Mouse (Mus musculus) heart, adult 18-20 months (tissue): Measurements from ENCODE around the gene Smc6. TPM values are rescaled to one million over a fixed set of nuclear protein-coding genes. Genes with fewer than 3 reads are reported as not detected.

Experiments
- DNase-seq, 2 experiments: peaks; one replicate each; pipeline ENCODE4 v3.0.0; 2021 to 2022; ENCODE audit warnings: mixed read lengths in 1 of 2
- long read RNA-seq, 2 experiments: library from polyadenylated mRNA; stranded (forward); transcript quantifications; one replicate each; pipeline ENCODE4 v2.0.0; 2021
- total RNA-seq, 2 experiments: library from RNA; stranded (reverse); gene quantifications; 2 replicates each; pipeline ENCODE4 v1.2.3; 2021

Smc6 gene
- total RNA-seq = 10 to 100 TPM; 39.0 to 50.7 TPM
- long read RNA-seq, experiment 1, full-length matches to known transcripts = 27 of 43 reads
- long read RNA-seq, experiment 1, partial matches to known transcripts = 3 of 43 reads
- long read RNA-seq, experiment 1, other reads (novel, unspliced or antisense) = 13 of 43 reads
- long read RNA-seq, experiment 2, full-length matches to known transcripts = 13 of 22 reads
- long read RNA-seq, experiment 2, partial matches to known transcripts = 3 of 22 reads
- long read RNA-seq, experiment 2, other reads (novel, unspliced or antisense) = 6 of 22 reads

DNA sequence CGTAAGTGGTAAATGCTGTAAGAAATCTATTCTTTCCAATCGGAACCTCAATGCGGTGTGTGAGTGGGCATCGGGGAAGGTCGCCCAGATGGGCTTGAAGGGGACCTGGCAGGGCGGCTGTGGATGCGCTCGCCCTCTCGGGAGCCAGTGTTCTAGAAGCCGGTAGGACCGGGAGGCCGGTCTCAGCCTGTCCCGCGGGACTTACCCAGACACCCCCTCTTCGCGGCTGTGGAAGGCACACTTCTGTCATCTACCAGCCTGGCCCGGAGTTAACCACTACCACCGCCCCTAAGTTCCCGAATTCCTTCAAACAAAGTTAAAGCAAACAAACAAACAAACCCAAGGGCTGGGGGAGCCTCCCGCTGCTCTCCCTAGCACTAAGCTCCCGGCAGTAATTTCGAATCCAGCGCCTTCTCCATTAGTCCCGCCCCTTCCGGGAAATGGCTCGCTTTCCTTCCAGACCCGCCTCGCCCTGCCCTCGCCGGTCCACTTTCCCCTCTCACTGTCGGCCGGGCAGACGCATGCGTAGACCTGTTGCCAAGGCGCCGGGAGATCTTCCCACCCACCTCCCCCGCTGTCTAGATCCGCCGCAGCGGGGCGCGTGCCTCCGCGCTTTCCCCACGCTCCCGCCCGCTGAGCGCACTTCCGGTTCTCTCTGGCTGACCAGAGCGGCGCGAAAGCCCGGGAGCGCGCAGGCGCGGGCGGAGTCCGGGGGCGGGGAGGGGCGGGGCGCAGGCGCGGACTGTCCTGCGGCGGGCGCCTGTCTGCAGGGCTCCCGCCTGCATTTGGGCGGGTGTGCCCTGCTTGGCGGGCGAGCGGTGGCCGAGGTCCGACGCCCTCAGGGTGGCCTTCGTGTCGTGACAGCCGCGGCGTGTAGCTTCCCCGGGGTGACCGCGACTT lies at the start of gene Smc6, which contains the start of gene Gen1:
TSS of gene Smc6 (plus strand) at position 505 of the 900 bp plus-strand sequence.
TSS of gene Gen1 (minus strand) at position 420 of the 900 bp plus-strand sequence.
- DNase-seq = peak; percentile 98 to 99

DNA sequence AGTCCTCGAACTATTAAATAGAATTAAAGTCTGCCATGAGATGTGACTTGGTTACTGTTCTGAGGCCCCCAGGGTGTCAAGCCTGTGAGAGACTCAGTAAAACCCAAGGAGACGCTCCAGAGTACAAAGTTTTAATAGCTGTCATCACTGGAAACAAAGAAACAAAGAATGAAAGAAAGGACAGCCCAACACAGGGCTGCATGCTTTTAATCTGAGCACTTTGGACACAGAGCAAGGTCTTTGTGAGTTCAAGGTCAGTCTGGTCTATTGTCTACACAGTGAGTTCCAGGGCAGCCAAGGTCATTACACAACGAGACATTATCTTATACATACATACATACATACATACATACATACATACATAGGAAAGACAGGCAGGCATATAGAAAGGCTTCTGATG lies 49.2 kb upstream of the Smc6 start:
- no peak for DNase-seq

DNA sequence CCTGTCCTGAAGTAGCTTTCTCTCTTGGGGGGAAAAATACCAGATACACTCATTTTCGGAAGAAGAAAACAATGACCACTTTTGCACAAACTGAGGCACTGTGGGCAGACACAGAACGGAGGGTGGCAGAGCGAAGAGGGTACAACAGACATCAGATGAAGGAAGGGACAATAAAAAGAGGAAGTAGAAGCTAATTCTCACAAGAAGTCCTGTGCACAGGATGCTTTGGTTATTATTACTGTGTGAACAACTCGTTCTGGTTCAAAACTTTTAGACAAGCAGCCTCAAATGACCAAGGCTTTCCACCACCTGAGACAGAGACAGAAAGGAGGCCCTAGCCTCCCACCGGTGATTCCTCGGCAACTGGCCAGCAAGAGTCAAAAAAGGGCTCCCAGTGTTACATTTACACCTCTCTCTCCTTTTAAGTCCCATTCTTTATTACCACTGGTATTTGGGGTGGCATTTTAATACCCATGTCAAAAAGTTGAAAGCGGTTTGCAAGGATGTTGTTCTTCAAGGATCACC lies 47.9 kb upstream of the Smc6 start:
- DNase-seq = peak in 1 of 2 experiments; percentile 6

DNA sequence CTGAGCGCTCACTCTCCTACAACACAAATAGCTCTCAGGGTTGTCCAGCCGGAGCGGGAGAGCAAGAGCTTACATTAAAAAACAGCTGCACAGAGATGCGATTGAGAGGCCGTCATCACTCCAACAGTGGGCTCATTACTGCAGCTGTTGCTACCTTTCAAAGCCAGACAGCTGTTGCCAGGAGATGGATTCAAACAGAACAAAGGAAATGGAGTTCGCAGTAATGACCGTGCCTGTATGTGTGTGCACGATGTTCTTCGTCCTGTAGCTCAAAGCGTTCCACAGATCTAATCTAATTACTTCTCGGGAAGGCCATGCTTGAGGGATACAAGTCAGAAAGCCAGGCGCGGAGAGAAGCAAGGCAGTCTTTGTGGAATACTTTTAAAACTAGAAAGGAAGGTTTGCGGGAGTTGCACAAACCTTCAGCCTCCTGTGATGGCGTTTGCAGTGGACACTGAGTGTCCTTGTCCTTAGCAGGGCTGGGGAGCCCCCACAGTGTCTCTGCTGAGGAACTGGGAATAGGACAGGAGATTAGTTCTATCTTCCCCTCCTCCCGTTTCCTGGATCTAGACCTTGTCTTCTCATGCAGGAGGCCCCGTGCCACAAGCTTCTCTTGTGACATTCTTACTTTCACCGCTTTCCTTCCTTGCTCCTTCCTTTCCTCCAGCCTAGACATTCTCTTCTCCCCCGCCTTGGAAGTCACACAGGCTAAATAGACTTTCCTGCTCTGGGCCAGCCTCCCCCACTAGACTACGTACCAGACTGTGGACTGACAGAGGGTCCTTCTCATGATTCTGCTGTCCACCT lies 44.0 kb upstream of the Smc6 start:
- DNase-seq = peak; percentile 48 to 52

DNA sequence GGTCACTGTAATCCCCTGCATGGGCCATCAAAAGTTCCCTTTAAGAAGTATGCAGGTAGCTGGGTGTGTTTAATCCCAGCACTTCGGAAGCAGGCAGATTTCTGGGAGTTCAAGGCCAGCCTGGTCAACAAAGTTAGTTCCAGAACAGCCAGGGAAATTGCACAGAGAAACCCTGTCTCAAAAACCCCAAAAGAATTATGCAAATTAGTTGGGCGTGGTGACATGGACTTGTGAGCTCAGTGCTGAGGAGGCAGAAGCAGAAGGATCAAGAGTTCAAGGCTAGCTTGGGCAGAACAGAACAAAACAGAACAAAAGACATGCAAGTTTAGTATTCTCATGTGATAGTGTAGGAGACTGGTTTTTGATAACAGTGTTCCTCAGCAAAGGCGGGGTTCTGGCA lies 43.1 kb upstream of the Smc6 start:
- DNase-seq = peak in 1 of 2 experiments; percentile 18

DNA sequence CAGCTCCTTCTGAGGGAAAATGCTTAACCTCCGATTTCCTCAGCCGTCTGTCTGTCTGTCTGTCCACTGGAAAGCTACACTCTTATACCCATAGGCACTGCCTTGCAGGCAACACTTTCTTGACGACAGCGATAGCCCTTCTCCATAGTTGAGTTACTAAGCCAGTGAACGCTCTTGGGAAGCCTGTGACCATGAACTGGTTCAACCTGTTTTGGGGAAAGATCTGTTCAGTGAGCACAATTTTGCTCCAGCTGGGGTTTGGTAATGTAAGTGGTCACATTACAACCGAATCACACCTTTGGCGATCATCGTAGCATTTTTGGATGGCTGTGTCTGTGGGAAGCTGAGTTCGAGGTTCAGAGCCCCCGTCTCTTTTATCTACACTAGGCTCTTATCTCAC lies 42.6 kb upstream of the Smc6 start:
- DNase-seq = no peak

DNA sequence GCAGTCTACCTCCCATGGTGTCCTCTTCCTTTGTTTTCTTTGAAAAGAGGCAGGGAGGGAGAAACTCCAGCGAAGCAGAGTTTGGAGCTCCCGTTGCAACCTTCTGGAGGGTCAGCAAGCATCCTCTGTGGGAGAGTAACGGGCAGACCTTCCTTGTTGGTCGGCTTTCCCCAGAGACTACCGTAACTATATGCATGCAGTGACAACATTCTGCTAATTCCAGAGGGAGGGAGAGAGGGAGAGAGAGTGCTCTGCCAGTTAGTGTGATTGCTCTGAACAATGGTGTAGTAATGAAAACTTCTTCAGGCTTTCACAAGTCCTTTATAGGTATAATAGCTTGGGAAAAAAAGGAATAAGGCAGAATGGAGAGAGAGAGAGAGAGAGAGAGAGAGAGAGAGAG lies 41.0 kb upstream of the Smc6 start:
- DNase-seq = no peak

DNA sequence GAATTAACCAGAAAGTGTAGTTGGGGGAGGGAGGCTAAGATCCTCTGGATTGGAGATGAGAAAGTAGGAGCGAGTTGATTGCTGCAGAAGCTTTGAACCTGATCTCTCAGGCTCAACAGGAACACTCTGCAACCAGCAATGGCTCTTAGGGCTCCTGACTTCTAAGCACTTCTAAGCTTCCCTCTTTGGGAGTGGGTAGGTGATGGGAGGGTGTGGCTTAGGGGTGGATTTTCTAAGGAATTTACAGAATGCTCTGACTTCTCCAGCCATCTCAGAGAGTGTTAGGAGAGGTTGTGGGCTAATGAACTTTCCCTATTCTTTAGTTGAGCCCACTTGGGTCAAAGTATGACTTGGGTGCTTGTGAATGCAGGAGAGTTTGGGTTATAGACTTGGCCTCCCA lies 39.6 kb upstream of the Smc6 start:
- DNase-seq = no peak

DNA sequence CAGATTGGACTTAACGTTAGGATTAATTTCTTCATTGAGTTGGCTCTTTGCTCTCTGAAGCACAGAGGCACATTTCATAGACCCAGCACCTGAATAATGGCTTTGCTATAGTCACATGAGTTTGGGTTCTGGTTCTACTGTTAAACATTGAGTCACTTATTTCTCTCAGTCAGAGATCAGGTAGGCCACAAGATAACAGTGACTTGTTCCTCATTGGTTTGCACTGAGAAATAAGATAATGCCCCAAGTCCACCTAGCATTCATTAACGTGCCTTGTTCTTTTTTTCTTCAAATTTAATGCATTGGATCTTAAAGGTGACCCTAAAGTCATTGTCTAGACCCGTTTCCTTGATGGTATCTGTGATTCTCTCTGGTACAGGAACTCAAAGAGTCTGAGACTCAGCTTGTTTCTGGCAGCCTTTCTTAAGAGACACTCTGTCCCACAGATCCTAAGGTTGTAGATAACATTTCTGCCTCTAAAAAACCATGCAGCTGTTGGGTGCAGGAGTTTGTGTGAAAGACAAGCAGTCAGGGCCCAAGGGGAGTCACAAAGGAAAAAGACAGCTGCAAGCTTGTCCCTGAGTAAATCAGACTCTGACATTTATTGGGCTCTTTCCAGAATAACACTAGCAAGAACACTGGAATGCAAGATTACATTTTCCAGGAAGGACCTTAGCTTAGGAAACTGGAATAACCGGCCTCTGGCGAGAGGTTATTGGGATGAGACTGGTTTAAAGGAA lies 39.0 kb upstream of the Smc6 start:
- peak; percentile 42 to 72 for DNase-seq

DNA sequence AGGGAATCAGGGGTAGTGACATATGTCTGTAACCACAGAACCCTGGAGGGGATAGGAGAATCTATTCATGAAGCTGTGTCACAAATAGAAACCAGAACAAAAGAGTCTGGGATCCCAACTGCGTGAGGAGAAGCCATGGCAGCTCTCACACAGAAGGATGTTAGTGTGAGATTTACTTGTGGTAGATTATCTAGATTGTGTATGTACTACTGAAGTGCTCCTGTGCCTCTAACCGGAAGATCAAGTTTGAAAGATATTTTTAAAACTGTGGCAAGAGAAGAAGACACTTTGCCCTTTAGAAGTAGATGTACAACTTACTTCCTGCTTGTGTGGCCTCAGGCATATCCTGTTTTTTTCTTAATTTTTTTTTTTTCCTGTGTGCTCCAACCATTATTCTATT lies 35.4 kb upstream of the Smc6 start:
- no peak for DNase-seq

DNA sequence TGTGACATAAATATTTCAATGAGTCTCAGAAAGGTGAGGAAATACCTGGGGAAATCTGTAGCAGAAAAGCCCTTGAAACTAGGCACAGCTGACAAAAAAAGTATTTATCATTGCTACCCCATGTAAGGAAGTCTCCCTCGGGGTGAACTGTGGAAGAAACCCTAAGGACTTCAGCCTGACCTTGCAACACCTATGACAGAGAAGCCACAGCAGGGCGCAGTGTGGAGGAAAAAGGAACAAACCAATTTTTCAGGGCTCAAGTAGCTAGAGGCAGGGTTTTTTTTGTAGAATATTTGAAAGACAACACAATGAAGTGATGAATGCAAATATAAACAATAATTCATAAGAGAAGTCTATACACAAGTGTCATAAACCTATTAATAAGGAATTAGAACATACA lies 29.7 kb upstream of the Smc6 start:
- no peak for DNase-seq

DNA sequence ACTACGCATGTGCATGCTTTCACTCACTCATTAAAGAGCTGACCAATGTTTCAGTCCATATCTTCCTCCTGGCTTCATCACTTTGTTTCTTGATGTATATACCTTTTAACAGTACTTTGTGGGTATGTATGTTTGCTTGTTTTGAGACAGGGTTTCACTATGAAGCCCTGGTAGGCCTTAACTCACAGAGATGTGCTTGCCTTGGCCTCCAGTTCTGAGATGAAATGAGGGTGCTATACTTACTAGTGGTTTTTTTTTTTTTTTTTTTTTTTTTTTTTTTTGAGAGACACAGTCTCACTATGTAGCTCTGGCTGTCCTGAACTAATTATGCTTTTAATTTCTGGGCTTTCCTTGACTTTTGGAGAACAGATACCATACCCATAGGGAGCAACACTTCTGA lies 18.2 kb upstream of the Smc6 start:
- no peak for DNase-seq

DNA sequence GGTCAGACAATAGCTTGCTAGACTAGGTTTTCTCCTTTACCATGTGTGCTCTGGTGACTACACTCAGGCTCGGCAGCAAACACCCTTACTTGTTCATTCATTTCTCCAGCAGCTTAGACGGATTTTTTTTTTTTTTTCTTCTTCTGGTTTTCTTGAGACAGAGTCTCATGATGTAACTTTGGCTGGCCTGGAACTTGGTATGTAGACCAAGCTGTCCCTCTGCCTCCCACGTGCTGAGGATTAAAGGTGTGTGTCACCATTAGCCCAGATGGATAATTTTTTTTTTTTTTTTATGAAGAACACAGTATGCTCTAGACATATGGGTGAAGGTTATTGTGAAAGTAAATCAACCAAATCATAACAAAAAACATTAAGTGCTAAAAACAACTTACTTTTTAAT lies 15.4 kb upstream of the Smc6 start:
- no peak for DNase-seq

DNA sequence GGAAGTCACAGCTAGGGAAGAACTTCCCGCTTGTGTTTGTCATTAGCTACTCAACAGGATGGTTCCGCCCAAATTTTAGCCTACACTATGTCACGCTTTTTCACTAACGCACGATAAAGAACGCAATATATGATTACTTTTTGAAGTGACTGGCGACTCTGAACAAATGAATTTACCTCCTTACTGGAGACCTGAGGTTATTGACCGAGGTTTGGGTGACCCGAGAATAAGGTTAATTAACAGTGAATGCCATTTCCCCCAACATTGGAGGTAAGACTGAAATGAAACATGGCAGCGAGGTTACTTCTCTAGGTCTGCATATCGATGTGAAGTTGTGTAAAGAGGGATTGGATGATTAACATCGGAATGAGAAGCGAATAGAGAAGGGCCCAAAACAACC lies 791 bp upstream of the Smc6 start:
- no peak for DNase-seq

DNA sequence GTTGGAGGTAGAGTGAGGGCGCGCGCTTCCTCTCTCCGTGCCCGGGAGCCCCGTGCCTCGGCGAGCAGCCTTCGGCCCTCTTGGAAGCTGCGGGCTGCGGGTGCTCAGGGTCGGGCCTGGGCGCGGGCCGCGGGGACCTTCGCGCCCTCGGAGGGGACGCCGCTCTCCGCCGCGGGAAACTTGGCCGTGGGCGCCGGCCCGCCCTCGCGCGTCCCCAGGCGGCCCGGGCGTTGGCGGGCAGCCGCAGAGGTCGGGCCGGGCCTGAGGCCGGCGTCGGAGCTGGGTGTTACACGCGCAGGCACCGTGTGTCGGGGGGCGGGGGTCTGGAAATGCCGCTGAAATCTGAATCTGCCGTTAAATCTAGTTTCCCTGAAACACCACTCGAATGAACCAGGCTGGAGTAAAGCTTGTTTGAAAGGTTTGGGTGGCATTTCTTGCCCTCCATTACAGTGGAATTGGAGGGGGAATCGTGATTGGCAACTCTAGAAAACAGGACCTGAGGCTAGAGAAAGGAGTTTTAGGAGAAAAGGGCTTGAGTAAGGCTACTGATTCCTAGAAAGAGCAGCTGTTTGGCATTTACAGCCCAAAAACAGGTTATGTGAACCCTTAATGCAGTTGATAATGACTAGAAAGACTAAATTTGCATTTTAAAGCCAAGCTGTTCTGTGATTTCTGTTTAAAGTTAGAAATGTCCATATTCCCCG lies 748 bp downstream of the Smc6 start:
- DNase-seq = no peak

DNA sequence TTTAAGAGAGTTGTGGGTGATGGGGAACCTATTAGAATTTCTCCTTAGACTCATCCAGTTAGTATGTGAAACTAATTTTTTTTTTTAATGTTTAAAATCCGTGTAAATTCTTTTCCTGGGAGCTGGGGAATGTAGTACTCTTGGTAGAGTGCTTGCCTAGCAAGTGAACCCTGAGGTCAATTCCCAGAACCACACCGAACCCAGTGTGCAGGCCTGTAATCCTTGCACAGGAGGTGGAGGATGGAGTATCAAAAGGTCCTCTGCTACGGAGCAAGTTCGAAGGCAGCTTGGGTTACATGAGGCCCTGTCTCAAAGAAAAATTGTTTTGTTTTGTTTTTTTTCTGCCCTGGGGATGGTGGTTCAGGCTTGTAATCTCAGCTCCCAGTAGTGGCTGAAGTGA lies 1.3 kb downstream of the Smc6 start:
- peak in 1 of 2 experiments; percentile 9 for DNase-seq

DNA sequence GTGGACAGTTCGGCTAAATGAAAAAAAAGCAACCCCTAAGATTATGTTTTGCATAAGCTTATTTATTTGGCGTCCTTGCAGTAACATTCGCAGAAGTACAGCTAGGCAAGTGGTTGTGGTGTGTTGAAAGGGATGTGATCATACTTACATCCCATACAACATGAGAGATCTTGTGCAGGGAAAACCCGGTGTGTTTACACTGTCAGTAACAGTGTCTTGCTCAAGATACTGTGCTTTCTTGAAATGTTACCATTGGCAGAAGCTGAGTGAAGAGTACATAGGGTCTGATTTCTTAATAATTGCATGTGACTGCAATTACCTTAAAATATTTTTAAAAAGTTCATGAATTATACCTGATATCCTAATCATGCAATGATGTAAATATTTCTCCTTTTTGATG lies 6.9 kb downstream of the Smc6 start:
- no peak for DNase-seq

DNA sequence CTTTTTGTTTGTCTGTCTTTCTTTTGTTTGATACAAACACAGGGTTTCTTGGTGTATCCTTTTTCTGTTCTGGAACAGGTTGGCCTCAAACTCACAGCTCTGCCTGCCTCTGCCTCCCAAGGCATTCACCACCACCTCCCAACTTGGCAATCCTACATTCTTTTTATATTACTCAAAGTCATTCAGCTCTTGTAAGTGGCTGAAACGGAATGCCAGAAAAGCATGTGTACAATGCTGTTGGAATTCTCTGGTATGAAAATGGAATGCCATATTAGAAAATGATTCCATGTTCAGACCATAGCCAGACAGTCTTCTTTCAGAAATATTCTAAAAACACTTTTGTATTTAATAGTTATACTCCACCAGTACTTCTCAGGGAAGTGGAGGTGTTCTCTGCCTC lies 7.5 kb downstream of the Smc6 start:
- DNase-seq = no peak

DNA sequence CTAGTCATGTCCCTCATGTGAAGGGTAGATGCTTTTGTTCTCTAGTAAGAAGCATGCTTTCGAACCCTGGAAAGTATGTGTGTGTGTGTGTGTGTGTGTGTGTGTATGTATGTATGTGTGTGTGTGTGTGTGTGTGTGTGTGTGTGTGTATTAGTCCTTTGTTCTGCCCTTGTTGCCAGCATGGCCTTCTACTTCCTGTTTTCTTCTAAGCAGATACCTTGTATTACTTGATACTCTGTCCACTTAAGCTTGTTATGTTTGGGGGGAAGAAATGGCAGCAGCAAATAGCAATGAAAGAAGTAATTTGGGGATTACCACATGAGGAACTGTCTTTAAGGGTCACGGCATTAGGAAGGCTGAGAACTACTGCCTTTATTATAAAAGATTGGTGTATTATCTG lies 10.9 kb downstream of the Smc6 start:
- DNase-seq = no peak

DNA sequence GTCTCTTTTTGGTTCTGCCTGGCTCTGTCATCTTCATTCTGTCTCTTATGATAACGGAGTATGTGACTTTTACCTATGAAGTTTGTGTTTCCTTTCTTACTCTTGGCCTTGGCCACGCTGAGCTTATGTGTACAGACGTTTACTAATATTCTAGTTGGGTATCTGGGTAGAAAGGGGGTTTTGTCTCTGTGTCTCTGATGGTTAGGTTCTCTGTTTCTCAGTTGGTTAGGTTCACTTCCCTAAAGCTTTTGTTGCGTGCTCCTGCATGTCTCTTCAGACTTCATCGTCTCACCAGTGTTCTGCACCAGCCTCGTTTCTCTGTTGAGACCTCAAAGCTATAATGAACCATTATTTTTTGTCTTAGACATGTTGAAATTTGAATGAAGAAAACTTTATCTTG lies 11.5 kb downstream of the Smc6 start:
- no peak for DNase-seq

DNA sequence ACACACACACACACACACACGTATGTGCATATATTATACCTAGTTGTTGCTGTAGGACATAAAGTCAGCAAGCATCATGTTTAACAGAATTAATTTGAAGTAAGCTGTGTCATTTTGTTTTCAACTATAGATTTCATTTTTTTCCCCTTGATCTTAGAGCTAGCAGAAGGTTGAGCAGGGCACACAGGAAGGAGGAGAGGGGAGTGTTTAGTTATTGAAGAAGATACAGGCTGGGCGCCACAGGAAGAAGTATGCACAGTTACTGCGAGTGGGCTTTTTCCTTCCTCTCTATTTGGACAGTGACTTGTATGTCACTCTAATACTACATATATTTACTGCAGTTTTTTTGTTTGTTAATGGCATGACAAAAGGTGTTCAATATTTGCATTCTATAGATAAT lies 14.2 kb downstream of the Smc6 start:
- no peak for DNase-seq
